Mouse (Mus musculus) yolk sac, embryonic 10.5 days (tissue): ENCODE data around the gene Cyp1a2.
"Not testable (repeated sequence)": the region's sequence is repeated elsewhere in the genome, so short reads cannot be mapped to it uniquely, and the experiment has no call there.

Source experiments
- DNase-seq: peaks from one replicate; pipeline ENCODE4 v3.0.0-alpha.2; 2017; ENCODE audit warnings: low spot score

Cyp1a2 gene

DNA sequence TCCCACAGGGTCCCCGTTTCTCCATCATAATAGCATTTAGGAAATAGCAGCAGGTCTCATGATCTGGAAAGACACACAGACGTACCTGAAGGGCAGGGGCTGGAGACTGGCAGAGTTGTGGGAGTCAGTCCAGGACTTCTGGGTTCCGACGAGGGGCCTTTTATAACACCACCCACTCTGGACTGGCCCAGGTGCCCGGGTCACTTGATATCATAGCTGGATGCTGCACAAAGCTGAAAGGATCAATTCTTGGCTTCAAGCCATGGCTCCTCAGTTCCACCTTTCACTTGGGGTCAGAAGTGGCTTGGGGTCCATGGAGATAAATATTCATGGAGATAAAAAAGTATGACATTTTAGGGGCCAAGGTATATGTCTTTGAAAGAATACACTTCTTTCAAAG is at the start of gene Cyp1a2:
TSS of gene Cyp1a2 (minus strand) at position 184 of the 400 bp plus-strand sequence.
- DNase-seq = no peak

DNA sequence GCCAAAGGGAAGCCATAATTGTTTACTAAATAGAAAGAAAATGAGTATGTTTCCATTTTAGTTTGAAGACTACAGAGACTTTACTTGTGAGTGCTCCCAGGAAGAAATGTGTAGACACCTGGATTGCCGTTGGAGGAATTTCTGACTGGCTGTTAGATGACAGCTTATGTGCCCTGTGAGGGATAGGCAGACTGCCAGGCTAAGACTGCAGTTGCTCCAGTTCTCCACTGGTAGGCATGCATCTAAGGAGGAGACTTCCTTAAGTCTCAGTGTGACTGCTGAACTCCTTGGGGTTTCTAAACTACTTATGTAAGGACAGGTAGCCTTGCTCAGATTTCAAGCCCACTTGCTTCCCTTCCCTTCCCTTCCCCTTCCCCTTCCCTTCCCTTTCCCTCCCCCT is 44.8 kb upstream of the Cyp1a2 start:
- no peak for DNase-seq

DNA sequence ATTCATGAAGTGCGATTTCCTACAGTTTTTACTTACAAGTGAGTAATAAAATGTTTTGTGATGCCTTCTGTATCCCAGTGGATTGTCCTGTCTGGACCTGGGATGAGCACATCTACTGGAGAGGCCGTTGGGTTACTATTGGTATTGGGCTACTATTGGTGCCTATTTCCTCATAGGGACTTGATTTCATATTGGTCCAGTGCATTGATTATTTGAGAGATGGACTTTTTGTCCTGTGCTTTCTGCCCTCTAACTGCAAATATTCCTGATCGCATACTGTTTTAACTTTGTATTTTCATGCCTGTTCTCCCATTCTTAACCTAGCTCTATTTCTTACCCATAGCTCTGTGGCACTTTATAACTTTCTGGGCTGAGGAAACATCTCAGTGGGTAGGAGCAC is 41.2 kb upstream of the Cyp1a2 start:
- DNase-seq = no peak

DNA sequence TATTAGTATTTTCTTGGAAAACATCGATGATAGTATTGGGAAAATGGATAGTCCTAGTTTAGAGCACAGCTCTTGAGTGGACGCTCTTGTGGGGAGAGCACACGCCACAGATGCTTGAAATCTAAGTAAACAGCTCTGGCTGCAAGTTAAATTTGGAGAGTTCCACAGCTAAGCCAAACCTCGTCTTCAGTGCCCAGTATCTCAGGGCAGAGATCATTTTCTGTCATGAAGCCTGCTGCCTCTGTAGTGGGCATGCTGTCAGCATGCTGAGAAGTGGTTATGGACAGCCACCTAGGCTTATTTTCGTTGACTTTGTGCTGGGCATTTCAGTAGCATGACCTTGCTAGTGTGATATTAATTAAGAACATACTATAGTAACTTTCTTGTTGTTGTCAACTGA is 40.3 kb upstream of the Cyp1a2 start:
- no peak for DNase-seq

DNA sequence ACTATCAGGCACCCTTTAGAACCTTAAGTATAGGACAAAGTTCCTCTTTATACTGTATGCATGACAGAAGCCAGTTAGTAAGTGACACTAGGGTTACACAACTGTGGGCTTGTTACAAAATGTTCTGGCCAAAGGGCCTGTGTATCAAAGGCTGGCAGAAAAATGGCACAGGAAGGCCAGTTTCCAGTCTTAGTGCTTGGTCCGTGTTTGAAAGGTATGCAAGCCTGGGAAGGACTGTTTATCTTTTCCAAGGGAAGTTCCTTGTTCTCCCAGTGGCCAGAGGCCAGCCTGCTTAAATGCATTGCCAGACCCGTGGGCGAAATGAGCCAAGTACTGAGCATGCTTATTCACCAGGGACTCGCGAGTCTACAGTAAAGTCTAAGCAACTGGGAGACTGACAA is 39.8 kb upstream of the Cyp1a2 start:
- no peak for DNase-seq

DNA sequence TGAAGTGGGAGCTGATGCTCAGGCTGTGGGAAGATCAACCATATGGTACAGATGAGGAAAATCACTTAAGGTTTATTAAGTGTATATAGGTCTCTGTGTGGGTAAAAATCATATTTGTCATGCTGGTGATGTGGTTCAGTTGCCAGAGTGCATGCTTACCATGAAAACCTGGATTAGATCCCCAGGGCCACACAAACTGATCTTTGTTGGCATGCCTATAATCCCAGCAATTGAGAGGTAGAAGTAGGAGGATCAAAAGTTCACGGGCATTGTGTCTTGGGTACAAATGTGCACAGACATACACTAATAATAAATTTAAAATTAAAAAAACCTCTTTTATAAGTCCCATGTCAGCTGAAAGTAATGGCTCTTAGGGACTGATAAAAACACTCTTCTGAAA is 38.9 kb upstream of the Cyp1a2 start:
- DNase-seq = no peak

DNA sequence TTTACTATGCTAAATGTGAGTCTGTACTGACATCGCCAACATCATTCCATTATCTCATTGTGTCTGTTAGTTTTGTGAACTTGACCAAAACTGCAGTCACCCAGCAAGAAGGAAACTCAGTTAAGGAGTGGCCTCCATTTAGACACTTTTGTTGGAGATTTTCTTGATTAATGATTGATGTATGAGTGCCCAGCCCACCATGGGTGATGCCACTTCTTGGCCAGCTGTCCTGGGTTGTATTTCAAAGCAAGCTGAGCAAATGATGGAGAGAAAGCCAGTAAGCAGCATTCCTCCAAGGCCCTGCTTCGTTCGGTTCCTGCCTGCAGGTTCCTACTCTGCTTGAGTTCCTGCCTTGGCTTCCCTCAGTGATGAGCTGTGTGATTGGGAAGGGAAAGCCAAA is 37.2 kb upstream of the Cyp1a2 start:
- no peak for DNase-seq

DNA sequence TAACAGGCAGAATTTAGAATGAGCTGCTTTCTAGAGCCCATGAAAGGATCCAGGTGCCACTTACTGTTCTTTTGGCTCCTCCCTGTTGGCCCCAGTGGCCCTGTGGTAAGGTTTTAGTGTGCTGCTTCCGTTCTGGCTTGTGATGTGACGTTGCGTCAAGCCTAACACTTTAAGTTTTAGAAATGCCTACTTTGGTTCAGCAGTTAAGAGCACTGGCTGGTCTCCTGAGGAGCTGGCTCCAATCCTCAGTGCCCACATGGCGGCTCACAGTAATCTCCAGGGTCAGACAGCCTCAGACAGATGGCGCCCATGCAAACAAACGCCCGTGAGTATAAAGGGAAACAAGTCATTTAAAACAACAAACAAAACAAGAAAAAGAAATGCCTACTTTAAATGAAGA is 34.9 kb upstream of the Cyp1a2 start:
- DNase-seq = no peak

DNA sequence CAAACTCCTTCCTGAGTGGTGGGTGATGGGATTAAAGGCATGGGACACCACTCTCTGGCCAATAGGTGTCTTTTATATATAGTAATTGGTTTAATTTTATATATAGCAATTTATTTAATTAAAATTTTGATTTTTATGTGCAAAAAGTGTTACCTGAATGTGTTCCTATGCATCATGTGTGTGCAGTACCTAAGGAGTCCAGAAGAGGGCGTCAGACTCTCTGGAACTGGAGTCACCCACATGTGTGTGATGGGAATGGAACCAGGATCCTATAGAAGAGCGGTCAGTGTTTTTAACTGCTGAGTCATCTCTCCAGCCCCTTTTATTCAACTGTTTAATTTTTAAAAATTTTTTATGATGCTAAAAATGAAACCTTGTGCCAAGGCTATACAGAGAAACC is 28.7 kb upstream of the Cyp1a2 start:
- no peak for DNase-seq

DNA sequence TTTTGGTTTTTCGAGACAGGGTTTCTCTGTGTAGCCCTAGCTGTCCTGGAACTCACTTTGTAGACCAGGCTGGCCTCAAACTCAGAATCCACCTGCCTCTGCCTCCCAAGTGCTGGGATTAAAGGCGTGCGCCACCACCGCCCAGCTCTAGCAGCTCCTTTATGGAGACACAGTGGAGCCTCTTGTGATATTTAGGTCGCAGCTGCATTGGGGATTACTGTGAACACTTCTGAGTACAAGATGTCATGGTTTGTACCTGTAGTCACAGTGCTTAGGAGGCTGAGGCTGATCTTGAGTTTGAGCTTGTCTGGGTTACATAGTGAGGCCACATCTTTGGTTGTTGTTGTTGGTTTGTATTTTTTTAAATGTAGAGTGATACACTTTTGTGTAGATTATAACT is 26.7 kb upstream of the Cyp1a2 start:
- not testable (repeated sequence) for DNase-seq

DNA sequence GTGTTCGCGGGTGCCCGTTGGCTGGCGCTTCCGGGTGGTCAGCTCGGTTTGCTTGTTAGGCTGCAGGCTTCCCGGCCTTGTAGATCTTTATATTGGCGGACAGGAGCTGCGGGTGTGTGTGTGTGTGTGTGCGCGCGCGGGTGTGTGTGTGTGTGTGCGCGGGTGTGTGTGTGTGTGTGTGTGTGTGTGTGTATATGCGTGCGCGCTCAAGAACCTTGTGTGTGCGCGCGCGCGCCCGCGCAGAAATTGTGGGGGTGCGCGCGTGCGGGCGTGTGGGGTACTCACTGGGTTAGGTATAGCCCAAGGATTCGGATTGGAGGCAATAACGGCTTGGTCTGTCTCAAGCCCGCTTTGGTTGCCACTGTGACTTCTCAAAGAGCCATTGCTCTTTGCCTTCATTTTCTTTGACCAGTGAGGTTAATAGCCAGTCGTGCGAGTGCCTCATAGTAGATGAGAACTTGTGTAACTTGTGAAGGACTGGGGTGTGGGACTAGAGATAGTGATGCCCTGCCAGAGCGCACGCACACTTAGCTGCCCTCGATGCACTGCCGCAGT is 25.3 kb upstream of the Cyp1a2 start:
- no peak for DNase-seq

DNA sequence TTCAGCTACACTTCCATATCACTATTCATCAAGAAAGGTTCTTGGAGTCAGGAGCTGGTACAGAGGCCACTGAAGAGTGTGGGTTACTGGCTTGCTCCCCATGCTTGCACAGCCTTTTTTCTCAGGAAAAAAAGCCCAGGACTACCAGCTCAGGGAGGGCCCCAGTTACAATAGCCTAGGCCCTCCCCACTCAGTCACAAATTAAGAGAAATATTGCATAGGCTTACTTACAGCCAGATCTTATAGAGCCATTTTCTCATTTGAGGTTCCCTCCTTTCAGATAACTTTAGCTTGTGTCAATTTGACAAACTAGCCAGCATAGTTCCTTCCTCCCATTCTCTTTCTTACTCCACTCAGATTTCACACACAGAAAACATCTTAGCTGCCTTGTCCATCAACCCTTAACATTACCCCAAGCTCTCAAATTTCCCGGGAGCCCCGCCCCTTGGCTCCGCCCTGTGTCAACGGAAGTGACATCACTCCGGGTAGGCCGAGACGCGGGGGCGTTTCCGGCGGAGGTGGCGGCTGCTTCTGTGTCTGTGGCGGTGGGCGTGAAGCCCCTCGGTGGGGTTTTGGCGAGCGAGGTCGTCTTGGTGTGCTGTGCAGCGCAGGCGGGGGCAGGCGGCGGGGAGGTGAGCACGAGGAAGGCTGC is 24.7 kb upstream of the Cyp1a2 start, which contains the start of gene Edc3:
TSS of gene Edc3 (plus strand) at position 473 of the 652 bp plus-strand sequence.
- DNase-seq = peak; percentile 91

DNA sequence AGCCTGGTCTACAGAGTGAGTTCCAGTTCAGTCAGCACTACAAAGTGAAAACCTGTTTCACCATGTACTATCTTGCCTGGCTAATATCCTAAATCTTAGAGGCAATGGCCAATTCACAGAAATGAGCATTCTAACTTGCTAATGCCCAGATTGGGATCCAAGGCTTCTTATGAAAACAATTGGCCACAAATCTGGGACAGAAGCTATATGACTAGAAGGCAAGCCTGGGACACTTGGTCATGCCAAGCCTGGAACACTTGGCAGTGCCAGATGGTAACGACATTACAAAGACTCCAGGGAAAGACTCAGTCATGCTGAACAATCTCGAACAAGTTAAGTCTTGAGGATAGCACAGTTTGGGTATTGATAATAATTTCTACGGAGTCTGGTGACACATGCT is 23.0 kb upstream of the Cyp1a2 start:
- DNase-seq = no peak

DNA sequence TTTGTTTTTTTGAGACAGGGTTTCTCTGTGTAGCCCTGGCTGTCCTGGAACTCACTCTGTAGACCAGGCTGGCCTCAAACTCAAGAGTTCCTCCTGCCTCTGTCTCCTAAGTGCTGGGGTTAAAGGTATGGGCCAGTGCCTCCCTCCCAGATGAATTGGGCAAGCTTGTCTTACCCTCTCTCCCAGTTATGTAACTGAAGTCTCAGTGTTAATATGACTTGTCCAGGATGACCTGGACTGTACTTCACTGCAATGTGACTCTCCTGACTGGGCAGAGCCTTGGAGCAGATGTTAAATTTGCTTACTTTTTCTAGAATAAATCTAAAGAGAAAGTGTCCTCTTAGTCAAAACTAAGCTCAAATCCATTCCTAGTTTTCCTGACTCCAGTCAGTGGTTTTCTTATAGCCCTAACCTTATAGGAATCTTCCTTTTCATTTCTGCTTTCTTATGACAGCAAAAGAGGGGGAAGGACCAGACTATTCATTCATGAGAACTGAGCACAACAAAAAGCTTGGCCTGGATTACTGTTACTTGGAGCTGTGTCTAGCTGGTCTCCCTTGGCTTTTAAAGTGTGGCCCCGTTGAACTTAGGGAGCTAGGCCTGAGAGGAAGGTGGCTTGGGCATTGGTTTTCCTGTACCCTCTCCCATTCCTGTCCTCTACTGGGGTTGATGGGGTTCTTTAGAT is 15.1 kb upstream of the Cyp1a2 start:
- no peak for DNase-seq

DNA sequence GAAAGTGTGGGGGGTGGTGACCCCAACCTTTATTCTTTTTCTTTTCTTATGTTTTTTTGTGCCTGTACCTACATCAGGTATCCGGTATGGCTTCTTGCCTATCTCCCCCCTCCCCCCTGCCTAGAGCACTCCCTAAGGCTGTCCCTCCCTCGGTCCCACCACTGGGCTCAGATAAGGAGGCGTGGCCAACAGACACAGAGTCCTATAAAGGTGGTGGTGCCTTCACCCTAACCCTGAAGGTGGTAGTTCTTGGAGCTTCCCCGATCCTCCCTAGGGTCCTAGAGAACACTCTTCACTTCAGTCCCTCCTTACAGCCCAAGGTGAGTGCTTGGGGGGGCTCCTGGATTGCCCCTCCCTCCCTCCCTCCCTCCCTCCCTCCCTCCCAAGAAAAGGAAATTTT is 13.9 kb upstream of the Cyp1a2 start:
- DNase-seq = no peak

DNA sequence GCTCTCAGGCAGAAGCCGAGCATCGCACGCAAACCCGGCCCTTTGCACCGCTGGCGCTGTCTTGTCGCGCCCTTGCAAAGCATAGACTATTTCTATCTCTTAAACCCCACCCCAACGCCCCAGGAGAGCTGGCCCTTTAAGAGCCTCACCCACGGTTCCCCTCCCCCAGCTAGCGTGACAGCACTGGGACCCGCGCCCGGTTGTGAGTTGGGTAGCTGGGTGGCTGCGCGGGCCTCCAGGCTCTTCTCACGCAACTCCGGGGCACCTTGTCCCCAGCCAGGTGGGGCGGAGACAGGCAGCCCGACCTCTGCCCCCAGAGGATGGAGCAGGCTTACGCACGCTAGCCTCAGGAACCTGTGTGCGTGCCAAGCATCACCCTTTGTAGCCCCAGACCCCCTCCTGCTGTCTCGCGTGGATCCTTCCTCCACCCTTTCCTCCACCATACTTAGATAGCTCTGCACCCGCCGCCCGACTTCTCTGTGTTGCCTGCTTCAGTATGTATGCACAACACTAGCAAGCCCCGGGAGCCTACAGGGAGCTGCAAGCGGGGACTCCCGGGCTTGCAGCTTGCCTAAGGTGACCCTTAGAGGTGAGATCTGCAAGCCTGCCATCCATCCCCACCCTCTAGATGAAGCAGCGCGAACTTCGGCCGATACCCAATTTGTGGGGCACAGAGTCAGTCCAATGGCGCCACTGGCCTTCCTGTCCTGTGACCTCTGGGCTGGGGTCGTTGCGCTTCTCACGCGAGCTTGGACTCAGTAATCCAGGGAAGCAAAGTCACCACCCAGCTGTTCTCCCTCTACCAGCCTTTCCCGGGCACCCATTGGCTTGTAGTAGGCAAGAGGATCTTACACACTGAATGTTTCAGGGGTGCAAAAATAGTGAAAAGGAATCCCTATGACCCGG is 13.1 kb upstream of the Cyp1a2 start:
- peak; percentile 51 for DNase-seq

DNA sequence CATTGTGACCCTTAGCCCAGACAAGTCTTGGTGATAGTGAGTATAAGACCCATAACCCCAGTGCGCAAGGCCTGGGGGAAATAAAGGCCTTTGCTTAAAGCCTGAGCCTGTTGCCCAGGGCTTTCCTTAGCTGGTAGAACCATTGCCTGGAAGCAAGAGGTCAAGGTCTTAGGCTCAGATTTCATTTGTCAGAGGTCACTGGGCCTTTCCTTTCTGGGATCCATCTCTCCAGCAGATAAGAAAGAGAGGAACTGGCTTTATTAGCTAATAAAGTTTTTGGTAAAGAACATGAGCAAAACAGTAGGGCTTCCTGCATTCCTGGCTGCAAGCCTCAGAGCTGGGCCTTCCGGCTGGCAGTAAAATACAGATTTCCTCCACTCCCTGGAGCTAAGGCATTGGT is 10.6 kb upstream of the Cyp1a2 start:
- DNase-seq = no peak

DNA sequence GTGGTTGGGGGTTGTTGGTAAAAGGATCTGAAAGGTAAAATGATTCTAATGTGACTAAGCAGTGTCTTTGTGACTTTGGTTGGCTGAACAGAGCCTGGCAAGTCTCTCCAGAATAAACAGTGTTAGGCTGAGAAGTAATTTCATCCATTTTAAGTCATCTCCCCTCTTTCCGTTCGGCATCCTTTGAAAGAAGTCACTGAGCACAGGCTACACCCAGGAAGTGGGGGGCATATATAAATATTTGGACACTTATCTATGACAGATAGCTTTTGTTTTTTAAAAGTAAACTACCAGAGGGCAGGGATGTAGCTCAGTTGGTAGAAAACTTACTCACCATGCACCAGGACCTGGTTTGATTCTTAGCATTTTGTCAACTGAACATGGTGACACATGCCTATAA is 5.1 kb upstream of the Cyp1a2 start:
- no peak for DNase-seq

DNA sequence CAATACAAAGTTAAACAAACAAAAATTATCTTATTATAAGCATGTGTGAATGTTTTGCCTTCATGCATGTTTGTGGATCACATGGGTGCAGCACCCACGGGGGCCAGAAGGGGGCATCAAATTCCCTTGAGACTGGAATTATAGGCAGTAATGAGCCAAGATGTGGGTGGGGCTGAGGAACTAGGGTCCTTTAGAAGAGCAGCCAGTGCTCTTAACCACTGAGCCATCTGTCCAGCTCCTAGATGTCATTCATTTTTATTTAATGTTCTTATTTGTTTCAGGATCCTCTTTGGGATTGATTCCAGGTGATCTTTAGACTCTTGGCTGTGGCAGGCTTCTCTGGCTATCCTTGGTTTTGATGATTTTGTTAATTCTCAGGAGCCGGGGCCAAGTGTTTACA is 4.7 kb upstream of the Cyp1a2 start:
- DNase-seq = peak; percentile 28

DNA sequence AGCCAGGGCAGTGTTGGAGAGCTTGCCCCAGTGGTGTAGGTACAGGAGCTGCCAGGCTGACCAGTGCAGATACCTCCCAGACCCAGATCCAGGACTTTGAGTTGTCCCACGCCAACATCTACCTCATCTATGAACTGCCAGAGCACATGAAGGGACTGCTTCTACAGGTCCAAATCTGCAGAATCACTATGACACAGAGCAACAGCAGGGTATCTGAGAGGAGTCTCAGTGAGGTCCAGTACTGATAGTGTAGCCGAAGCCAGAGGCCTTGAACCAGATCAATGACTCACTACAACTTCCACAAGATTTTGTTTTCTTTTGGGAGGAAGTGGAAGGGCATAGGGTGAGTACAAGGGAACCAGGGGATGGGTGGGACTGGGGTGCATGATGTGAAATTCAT is 4.2 kb upstream of the Cyp1a2 start, which contains the start of gene Cyp1a1:
TSS of gene Cyp1a1 (plus strand) at position 178 of the 400 bp plus-strand sequence.
- no peak for DNase-seq

DNA sequence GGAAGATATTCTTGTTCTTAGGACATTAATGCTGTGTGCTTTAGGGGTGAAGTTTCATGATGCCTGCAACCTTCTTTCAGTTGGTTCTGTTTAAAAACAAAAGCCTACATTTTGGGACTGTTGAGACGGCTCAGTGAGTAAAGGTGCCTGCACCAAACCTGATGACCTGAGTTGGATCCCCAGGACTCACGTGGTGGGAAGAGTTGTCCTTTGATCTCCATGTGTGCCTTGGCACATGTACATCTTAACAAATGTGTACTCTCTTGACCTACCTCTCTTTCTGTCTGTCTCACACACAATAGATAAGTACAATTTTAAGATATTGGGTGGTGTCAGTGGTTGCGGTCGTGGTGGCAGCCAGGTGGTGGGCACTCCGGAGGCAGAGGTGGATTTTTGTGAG is 2.5 kb upstream of the Cyp1a2 start:
- DNase-seq = no peak

DNA sequence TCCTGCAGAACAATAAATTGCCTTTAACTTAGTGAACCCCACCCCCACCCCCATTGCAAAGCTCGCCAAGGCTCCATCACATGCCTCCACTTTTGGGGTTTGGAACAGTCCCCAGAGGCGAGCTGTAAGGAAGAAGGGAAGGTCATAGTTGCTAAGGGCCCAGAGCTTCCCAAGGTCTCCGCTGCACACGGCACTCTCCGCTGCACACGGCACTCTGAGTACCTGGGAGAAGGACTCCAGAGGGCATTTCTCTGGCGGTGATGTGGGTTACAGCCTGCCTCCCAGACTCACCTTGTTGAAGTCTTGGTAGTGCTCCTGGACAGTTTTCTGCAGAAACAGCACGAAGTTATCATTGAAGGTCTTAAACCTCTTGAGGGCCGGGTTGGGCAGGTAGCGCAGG is 2.1 kb downstream of the Cyp1a2 start:
- DNase-seq = no peak

DNA sequence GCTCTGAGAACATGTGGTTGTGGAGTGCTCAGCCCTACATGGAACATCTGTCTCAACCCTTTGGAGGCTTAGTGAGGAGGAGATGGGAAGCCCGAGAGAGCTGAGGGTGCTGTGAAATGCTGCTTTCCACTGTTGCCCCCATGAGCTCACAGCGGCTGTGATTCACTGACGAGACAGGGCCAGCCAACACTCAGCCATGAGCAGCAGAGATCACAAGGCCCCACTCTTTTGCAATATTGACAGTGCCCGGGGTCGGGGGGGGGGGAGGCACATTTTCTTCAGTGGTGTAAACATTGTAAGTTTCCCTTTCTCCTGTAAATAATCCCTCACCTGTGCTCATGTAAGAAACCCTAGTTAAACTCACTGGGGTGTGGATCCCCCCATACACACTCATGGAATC is 12.0 kb downstream of the Cyp1a2 start:
- DNase-seq = no peak
